Mouse (Mus musculus) gastrocnemius, postnatal 14 days (tissue): ENCODE measurements around the gene Olfr801. TPM values are rescaled to one million over a fixed set of nuclear protein-coding genes. Genes with fewer than 3 reads are reported as not detected.

Experiments
- DNase-seq: peaks from one replicate; pipeline ENCODE4 v3.0.0; 2021; ENCODE audit warnings: mixed read lengths
- intact Hi-C: fragments of 180-260 bp; cut with DNase I; formaldehyde crosslinking; loops from one replicate; pipeline ENCODE4 v1.15.1; 2025; ENCODE audit warnings: low total_unique reads
- long read RNA-seq, 2 experiments: library from polyadenylated mRNA; stranded (forward); transcript quantifications; one replicate each; pipeline ENCODE4 v2.0.0; 2021
- total RNA-seq, 2 experiments: library from RNA; stranded (reverse); gene quantifications; 2 replicates each; pipeline ENCODE4 v1.2.3; 2021

Olfr801 gene
- not detected for total RNA-seq
- long read RNA-seq, experiment 1: 0 reads
- long read RNA-seq, experiment 2: 0 reads

DNA sequence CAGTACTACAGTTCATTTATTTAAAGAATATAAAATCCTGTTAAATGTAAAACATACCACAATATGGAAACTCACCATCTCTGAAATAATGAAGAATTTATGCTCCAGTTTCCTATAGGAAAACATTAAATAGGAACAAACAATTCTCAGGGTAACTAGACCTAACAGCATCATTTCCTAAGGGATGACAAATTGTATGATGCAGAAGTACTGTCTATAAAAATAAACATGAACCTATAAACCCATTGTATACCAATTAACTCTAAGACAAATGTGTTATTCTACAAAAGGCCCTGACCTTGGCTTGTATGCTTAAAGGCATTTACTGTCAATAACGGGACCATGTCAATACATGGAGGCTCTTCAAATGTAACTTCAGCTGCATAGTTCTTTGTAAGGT lies at the start of gene Olfr801:
TSS of gene Olfr801 (minus strand) at position 101 of the 400 bp plus-strand sequence.
- no peak for DNase-seq
- intact Hi-C loops: no loop called here

- no peak for DNase-seq
- intact Hi-C loops: no loop called here
These were observed 29.2 kb upstream of the Olfr801 start, which contains the start of gene Olfr804 for GRCm38 (mm10) chr10:129702910-129703309. Gene Olfr804 (plus strand): TSS chr10:129703210.

DNA sequence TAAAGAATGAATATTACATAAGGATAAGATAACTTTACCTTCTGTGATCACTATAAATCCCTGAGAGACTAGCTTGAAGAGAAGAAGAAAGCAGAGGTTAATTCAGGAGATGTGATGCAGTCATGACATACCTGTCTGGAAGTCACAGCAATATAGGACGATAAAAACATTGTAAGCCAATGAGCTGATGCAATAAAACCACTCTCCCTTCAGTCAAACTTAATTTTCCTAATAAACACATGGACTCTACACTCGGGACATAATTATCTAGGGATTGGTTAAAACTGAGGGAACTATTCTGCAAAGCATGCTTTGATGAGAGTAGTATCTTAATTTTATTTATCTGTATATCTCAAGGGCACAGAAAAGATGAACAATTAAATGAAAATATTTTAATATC lies 20.5 kb upstream of the Olfr801 start, which contains the start of gene Olfr803:
TSS of gene Olfr803 (minus strand) at position 101 of the 400 bp plus-strand sequence.
- intact Hi-C loops: no loop called here

GRCm38 (mm10) chr10:129688069-129688468 lies 14.4 kb upstream of the Olfr801 start, which contains the start of gene Olfr802:
Gene Olfr802 (minus strand): TSS chr10:129688169.
- no peak for DNase-seq
- intact Hi-C loops: no loop called here

More for the DNA sequence above, 20.5 kb upstream of the Olfr801 start, which contains the start of gene Olfr803:
- DNase-seq: no peak

DNA sequence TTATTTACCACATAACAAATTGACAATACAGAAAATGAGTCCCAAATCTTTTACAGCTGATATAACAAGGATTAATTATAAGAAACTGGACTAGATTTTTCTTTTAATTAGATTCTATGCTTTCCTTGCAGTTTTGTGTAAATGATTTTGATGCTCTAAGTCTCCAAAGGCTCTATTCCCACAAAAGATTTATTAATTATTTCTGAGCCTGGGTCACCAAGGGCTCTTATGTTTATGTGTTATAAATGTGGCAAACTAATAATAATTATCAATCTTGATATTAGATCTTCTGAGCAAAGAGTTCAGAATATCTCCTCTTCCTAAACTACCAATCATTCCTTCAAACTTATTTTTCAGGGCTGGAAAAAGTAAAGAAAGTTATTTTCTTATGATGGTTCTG lies 16.3 kb downstream of the Olfr801 start, which contains the start of gene Olfr800:
TSS of gene Olfr800 (plus strand) at position 301 of the 400 bp plus-strand sequence.
- no peak for DNase-seq
- intact Hi-C loops: no loop called here

DNA sequence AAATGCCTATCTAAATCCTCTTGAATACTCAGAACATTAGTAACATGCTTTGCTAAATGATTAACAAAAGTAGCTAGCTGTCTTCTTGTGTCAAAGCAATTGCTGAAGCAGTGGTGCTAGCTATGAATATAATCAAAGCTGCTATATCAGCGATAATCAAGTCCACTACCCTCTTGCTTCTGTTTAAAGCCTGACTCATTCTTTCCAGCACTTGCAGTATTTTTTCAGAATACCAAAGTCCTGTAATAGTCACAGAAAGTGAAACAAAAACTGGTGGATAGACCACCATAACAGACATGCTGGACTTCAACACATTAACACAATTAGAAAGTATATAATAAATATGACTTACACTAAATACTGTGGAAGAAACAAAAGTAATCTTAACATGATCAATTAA lies 21.9 kb downstream of the Olfr801 start:
- intact Hi-C loops: no loop called here
- DNase-seq: no peak

- intact Hi-C loops: no loop called here
- DNase-seq: no peak
These were observed 36.5 kb downstream of the Olfr801 start, which contains the start of gene Olfr799 for GRCm38 (mm10) chr10:129637184-129637583. Gene Olfr799 (plus strand): TSS chr10:129637484.

- DNase-seq: no peak
These were observed 45.8 kb downstream of the Olfr801 start, which contains the start of gene Olfr798 for GRCm38 (mm10) chr10:129627834-129628233. Gene Olfr798 (minus strand): TSS chr10:129627934.

GRCm38 (mm10) chr10:129623251-129623650 lies 50.4 kb downstream of the Olfr801 start:
- DNase-seq: no peak
- intact Hi-C loops: no loop called here

More at GRCm38 (mm10) chr10:129627834-129628233, 45.8 kb downstream of the Olfr801 start, which contains the start of gene Olfr798:
- intact Hi-C loops: no loop called here

DNA sequence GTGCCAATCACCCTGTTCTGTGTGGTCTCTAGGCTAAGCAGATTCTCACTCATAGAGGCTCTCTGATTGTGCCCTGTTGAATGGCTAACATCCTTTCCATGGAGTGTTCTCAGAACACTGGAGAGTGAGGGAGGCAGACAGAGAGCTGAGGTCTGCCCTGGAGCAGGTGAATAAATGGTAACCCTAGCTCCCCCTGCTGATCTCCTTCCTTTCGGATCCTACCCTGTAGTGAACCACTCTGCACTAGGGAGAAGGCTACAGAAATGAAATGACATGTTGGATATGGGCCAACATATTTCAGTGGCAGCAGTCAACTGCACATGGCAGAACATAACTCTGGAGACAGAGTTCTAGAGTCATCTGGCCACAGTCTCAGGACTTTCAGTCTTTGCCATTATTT lies 51.9 kb downstream of the Olfr801 start:
- intact Hi-C loops: no loop called here
- DNase-seq: no peak

Other genes starting within 250 kb of the Olfr801 start
- gene Olfr786, start 246.6 kb downstream of the Olfr801 start, total RNA-seq: not detected
- not detected for gene Olfr787, start 212.0 kb downstream of the Olfr801 start, total RNA-seq
- not detected for gene Olfr788, start 202.9 kb downstream of the Olfr801 start, total RNA-seq
- gene Olfr789, start 189.1 kb downstream of the Olfr801 start, total RNA-seq: not detected
- not detected for gene Olfr790, start 175.4 kb downstream of the Olfr801 start, total RNA-seq
- not detected for gene Olfr791, start 152.1 kb downstream of the Olfr801 start, total RNA-seq
- gene Olfr792, start 134.7 kb downstream of the Olfr801 start, total RNA-seq: not detected
- not detected for gene Olfr794, start 106.2 kb downstream of the Olfr801 start, total RNA-seq
- not detected for gene Olfr796, start 61.3 kb downstream of the Olfr801 start, total RNA-seq
- gene Olfr798, start 45.9 kb downstream of the Olfr801 start, total RNA-seq: not detected
- gene Olfr799, start 36.4 kb downstream of the Olfr801 start, total RNA-seq: not detected
- gene Olfr800, start 16.2 kb downstream of the Olfr801 start, total RNA-seq: not detected
- gene Olfr802, start 14.3 kb upstream of the Olfr801 start, total RNA-seq: not detected
- gene Olfr803, start 20.4 kb upstream of the Olfr801 start, total RNA-seq: not detected
- gene Olfr804, start 29.3 kb upstream of the Olfr801 start, total RNA-seq: not detected
- not detected for gene Olfr805, start 55.5 kb upstream of the Olfr801 start, total RNA-seq
- gene Olfr806, start 68.1 kb upstream of the Olfr801 start, total RNA-seq: not detected
- not detected for gene Olfr807, start 83.9 kb upstream of the Olfr801 start, total RNA-seq
- gene Olfr808, start 91.6 kb upstream of the Olfr801 start, total RNA-seq: not detected
- not detected for gene Olfr809, start 100.8 kb upstream of the Olfr801 start, total RNA-seq
- not detected for gene Olfr810, start 121.1 kb upstream of the Olfr801 start, total RNA-seq
- not detected for gene Olfr811, start 130.5 kb upstream of the Olfr801 start, total RNA-seq
- gene Olfr812, start 172.2 kb upstream of the Olfr801 start, total RNA-seq: not detected
- not detected for gene Olfr813, start 181.5 kb upstream of the Olfr801 start, total RNA-seq
- gene Olfr814, start 206.0 kb upstream of the Olfr801 start, total RNA-seq: not detected
- gene Olfr815, start 232.0 kb upstream of the Olfr801 start, total RNA-seq: not detected
- gene Olfr816, start 241.7 kb upstream of the Olfr801 start, total RNA-seq: not detected